Mouse (Mus musculus): Measurements from ENCODE around the gene Trex1.

DNA sequence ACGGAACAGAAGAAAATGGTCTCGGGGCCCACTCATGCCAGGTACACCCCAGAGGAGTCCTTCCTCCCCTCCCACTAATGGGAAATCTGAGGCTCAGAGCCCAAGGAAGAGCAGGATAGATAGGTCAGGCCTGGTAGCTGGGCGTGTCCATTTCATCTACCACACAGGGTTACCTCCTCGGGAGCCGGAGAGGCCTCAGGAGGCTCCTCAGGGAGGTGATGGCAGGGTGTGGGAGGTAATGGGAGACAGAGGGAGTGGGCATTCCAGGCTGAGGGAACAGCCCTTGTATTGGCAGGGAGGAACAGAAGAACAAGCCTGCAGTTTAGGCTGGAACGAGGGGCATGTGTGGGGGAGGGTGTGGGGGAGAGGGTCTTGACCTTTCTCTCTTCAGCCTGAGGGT lies 37.3 kb upstream of the Trex1 start:
- TF ChIP-seq CTCF (IDR thresholded peaks at IDR 0.05; ENCODE audit: low read depth) (no peak), EP300 (IDR thresholded peaks at IDR 0.05; ENCODE audit: low read depth) (no peak)
